Mouse (Mus musculus) ES-Bruce4 (cell line): ENCODE results near the gene Camta2.

ENCODE experiments used
- CTCF ChIP-seq: IDR thresholded peaks from one replicate; pipeline ENCODE4 v1.8.1; 2011; ENCODE audit warnings: low read depth, low read length
- EP300 ChIP-seq: IDR thresholded peaks from 2 replicates; pipeline ENCODE4 v1.6.1; 2011; ENCODE audit warnings: low read depth, low read length; ENCODE audit not compliant: insufficient read depth
- POLR2A ChIP-seq: IDR thresholded peaks from one replicate; pipeline ENCODE4 v1.8.1; 2011; ENCODE audit warnings: low read length; ENCODE audit not compliant: insufficient read depth

DNA sequence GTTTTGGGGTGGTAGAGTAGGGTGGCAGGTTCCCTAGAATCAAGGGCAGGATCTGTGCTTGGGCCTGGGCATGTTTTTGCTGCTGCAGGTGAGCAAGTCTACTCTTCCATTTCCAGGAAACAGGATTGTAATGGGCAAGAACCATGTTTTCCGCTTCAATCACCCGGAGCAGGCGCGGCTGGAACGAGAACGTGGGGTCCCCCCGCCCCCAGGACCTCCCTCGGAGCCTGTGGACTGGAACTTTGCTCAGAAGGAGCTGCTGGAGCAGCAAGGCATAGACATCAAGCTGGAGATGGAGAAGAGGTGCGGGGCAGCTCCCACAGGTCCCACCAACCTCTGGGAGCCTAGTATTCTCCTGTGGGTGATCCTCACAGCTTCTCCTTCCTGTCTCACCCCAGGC is 36.8 kb upstream of the Camta2 start:
- TF ChIP-seq EP300: no peak
- no peak for TF ChIP-seq CTCF
- TF ChIP-seq POLR2A: no peak
